Mouse (Mus musculus) stomach, postnatal 0 days (tissue): ENCODE measurements around the gene Eif4g1. TPM values are rescaled to one million over a fixed set of nuclear protein-coding genes. Genes with fewer than 3 reads are reported as not detected.

Experiments used
- ATAC-seq: fragments of 200-750 bp; cut with Nextera tagmentation; 2 replicates; pipeline ENCODE4 v1.8.0; 2017; ENCODE audit not compliant: low FRiP score, low TSS enrichment
- DNase-seq: peaks from one replicate; pipeline ENCODE4 v3.0.0-alpha.2; 2016; ENCODE audit warnings: low spot score
- H3K27ac ChIP-seq: fragments of 300-500 bp; sonication (generic); replicated peaks from 2 replicates; pipeline ENCODE4 v1.5.1; 2014; ENCODE audit warnings: mild to moderate bottlenecking, control low read depth
- H3K27me3 ChIP-seq: fragments of 300-500 bp; sonication (generic); 2 replicates; pipeline ENCODE4 v1.6.1; 2014; ENCODE audit warnings: low read length; ENCODE audit not compliant: control insufficient read depth, insufficient read depth
- H3K36me3 ChIP-seq: fragments of 300-500 bp; sonication (generic); 2 replicates; pipeline ENCODE4 v1.6.1; 2014; ENCODE audit warnings: low read length, mixed read lengths; ENCODE audit not compliant: control insufficient read depth, insufficient read depth
- H3K4me1 ChIP-seq: fragments of 300-500 bp; sonication (generic); replicated peaks from 2 replicates; pipeline ENCODE4 v1.6.1; 2014; ENCODE audit warnings: antibody characterized with exemption; ENCODE audit not compliant: control insufficient read depth, insufficient read depth
- H3K4me2 ChIP-seq: fragments of 300-500 bp; sonication (generic); replicated peaks from 2 replicates; pipeline ENCODE4 v1.6.1; 2014; ENCODE audit warnings: low read depth, mild to moderate bottlenecking, control low read depth, moderate library complexity
- H3K4me3 ChIP-seq: fragments of 300-500 bp; sonication (generic); 2 replicates; pipeline ENCODE4 v1.5.1; 2014; ENCODE audit warnings: low read depth, low read length, control low read depth
- H3K9ac ChIP-seq: fragments of 300-500 bp; sonication (generic); 2 replicates; pipeline ENCODE4 v1.6.1; 2014; ENCODE audit warnings: mild to moderate bottlenecking, low read length, control low read depth, mixed read lengths
- H3K9me3 ChIP-seq: fragments of 300-500 bp; sonication (generic); 2 replicates; pipeline ENCODE4 v1.6.1; 2016; ENCODE audit warnings: low read length; ENCODE audit not compliant: control insufficient read depth
- CTCF ChIP-seq: IDR thresholded peaks from 2 replicates; pipeline ENCODE4 v1.5.1; 2016; ENCODE audit warnings: antibody characterized with exemption, low read depth, mild to moderate bottlenecking, moderate library complexity
- EP300 ChIP-seq: optimal IDR thresholded peaks from 2 replicates; pipeline ENCODE3; 2016; ENCODE audit warnings: antibody characterized with exemption
- WGBS: fragments of 180-500 bp; shearing (Covaris S2); extraction: QIAGEN DNeasy Blood & Tissue Kit; methylation state at CpG from one replicate; pipeline ENCODE4 v1.1.7; 2014; 5-methylcytosine and 5-hydroxymethylcytosine counted together
- polyA plus RNA-seq: library from polyadenylated mRNA; unstranded; fragments of >200 nt; fragmentation: Nextera tagmentation; extraction: Ambion mirVana; gene quantifications from 2 replicates; pipeline ENCODE4 v1.2.1, GENCODE M21; 2015

The Eif4g1 gene
- polyA plus RNA-seq, 1 experiment from 2014 or later = 86.1 TPM

GRCm38 (mm10) chr16:20675213-20675612 is 7.1 kb downstream of the Eif4g1 start:
- Histone ChIP-seq H3K27ac (no peak overlapping the region), H3K4me3 (no peak overlapping the region), H3K4me2 (no peak overlapping the region; the same call in 1 of the 2 replicates), H3K9me3 (no peaks in the 10 kb centered on the region), H3K36me3 (peaks cover 25% of the 10 kb centered on the region), H3K4me1 (peaks cover 3% of the 10 kb centered on the region; the same call in 1 of the 2 replicates), H3K9ac (no peak overlapping the region), H3K27me3 (no peaks in the 10 kb centered on the region)
- ATAC-seq = no peak
- WGBS = 86% methylated on average over 6 of the region's 6 CpGs
- no peak for DNase-seq
- TF ChIP-seq CTCF = no peak
- no peak for TF ChIP-seq EP300

- Histone ChIP-seq H3K4me3 (no peak overlapping the region), H3K9ac (no peak overlapping the region), H3K4me1 (peaks cover 3% of the 10 kb centered on the region; the same call in 1 of the 2 replicates), H3K27ac (no peak overlapping the region; the same call in 1 of the 2 replicates), H3K9me3 (no peaks in the 10 kb centered on the region), H3K27me3 (no peaks in the 10 kb centered on the region), H3K36me3 (peaks cover 38% of the 10 kb centered on the region), H3K4me2 (no peak overlapping the region)
- TF ChIP-seq EP300 (no peak), CTCF (peak; percentile 26; the same call in 1 of the 2 replicates)
- DNase-seq = no peak
- ATAC-seq = no peak
- WGBS = 53% methylated on average over 4 of the region's 4 CpGs
Observed at GRCm38 (mm10) chr16:20676702-20677101, 8.6 kb downstream of the Eif4g1 start.

- Histone ChIP-seq H3K27me3 (no peaks in the 10 kb centered on the region), H3K4me3 (no peak overlapping the region), H3K9me3 (no peaks in the 10 kb centered on the region), H3K27ac (peak overlapping the region; percentile 78), H3K9ac (peak overlapping the region; percentile 23; the same call in 1 of the 2 replicates), H3K4me1 (peaks cover 3% of the 10 kb centered on the region; the same call in 1 of the 2 replicates), H3K4me2 (peak overlapping the region; percentile 31; the same call in 1 of the 2 replicates), H3K36me3 (peaks cover 45% of the 10 kb centered on the region)
- DNase-seq = no peak
- 50% methylated on average over 5 of the region's 5 CpGs for WGBS
- TF ChIP-seq EP300 = no peak
- no peak for TF ChIP-seq CTCF
- no peak for ATAC-seq
Observed at GRCm38 (mm10) chr16:20677380-20677779, 9.3 kb downstream of the Eif4g1 start.

GRCm38 (mm10) chr16:20677974-20678675 is 10.0 kb downstream of the Eif4g1 start:
- Histone ChIP-seq H3K9ac (peak overlapping the region; percentile 23; the same call in 1 of the 2 replicates), H3K36me3 (peaks cover 52% of the 10 kb centered on the region), H3K9me3 (no peaks in the 10 kb centered on the region), H3K4me1 (peaks cover 3% of the 10 kb centered on the region; the same call in 1 of the 2 replicates), H3K27ac (peak overlapping the region; percentile 78), H3K4me3 (peak overlapping the region; percentile 4; the same call in 1 of the 2 replicates), H3K27me3 (no peaks in the 10 kb centered on the region), H3K4me2 (peak overlapping the region; percentile 31; the same call in 1 of the 2 replicates)
- ATAC-seq (peak; percentile 87), DNase-seq (peak; percentile 94)
- no peak for TF ChIP-seq EP300
- TF ChIP-seq CTCF = no peak
- WGBS = 55% methylated on average over 10 of the region's 10 CpGs

GRCm38 (mm10) chr16:20690774-20691173 is 22.7 kb downstream of the Eif4g1 start:
- TF ChIP-seq EP300 = no peak
- TF ChIP-seq CTCF = no peak
- Histone ChIP-seq H3K27ac (no peak overlapping the region), H3K36me3 (peaks cover 34% of the 10 kb centered on the region), H3K9ac (no peak overlapping the region), H3K9me3 (no peaks in the 10 kb centered on the region), H3K4me3 (no peak overlapping the region), H3K4me1 (no peaks in the 10 kb centered on the region; the same call in 1 of the 2 replicates), H3K4me2 (no peak overlapping the region), H3K27me3 (no peaks in the 10 kb centered on the region)
- WGBS = 90% methylated on average over 3 of the region's 3 CpGs
- ATAC-seq (no peak), DNase-seq (no peak)

GRCm38 (mm10) chr16:20691617-20692016 is 23.5 kb downstream of the Eif4g1 start:
- Histone ChIP-seq H3K4me1 (no peaks in the 10 kb centered on the region; the same call in 1 of the 2 replicates), H3K4me2 (no peak overlapping the region), H3K4me3 (no peak overlapping the region), H3K9ac (no peak overlapping the region), H3K27me3 (no peaks in the 10 kb centered on the region), H3K9me3 (no peaks in the 10 kb centered on the region), H3K27ac (no peak overlapping the region), H3K36me3 (peaks cover 26% of the 10 kb centered on the region)
- DNase-seq (no peak), ATAC-seq (no peak)
- TF ChIP-seq CTCF (no peak), EP300 (no peak)
- WGBS = 52% methylated on average over 1 of the region's 1 CpGs
